Mouse (Mus musculus): ENCODE results near the gene 4933427I04Rik. TPM values are rescaled to one million over a fixed set of nuclear protein-coding genes. Genes with fewer than 3 reads are reported as not detected.

The 4933427I04Rik gene
- polyA plus RNA-seq, 1 experiment from 2014 or later = not detected

GRCm38 (mm10) chr4:123903432-123903831, 44.0 kb downstream of the 4933427I04Rik start:
- Histone ChIP-seq H3K27ac (0 out of 2 replicates have a peak overlapping the region, but pooled peaks have one; percentile 7), H3K27me3 (replicated peaks) (no peaks in the 10 kb centered on the region), H3K9me3 (no peaks in the 10 kb centered on the region), H3K9ac (no peak overlapping the region), H3K4me3 (replicated peaks) (no peak overlapping the region), H3K36me3 (no peaks in the 10 kb centered on the region), H3K4me1 (replicated peaks) (peaks cover 7% of the 10 kb centered on the region; the same call in 1 of the 2 replicates), H3K4me2 (replicated peaks) (no peak overlapping the region)
- WGBS = 76% methylated on average over 3 of the region's 3 CpGs
- no peak for ATAC-seq

- Histone ChIP-seq H3K27me3 (replicated peaks) (no peaks in the 10 kb centered on the region), H3K36me3 (no peaks in the 10 kb centered on the region), H3K9ac (peak within 1 kb of the TSS; percentile 74), H3K27ac (peak within 1 kb of the TSS; percentile 87), H3K4me1 (replicated peaks) (peaks cover 7% of the 10 kb centered on the region; the same call in 1 of the 2 replicates), H3K9me3 (no peaks in the 10 kb centered on the region), H3K4me2 (replicated peaks) (peak within 1 kb of the TSS; percentile 67), H3K4me3 (replicated peaks) (peak within 1 kb of the TSS; percentile 77)
- WGBS = 2% methylated on average over 46 of the region's 49 CpGs
- peak; percentile 100 for ATAC-seq
These were observed 45.0 kb downstream of the 4933427I04Rik start, which contains the start of gene Mycbp for GRCm38 (mm10) chr4:123904333-123905125. Gene Mycbp, plus strand, starts transcription at chr4:123904832.

GRCm38 (mm10) chr4:123905126-123905668, 45.7 kb downstream of the 4933427I04Rik start:
- peaks cover 7% of the 10 kb centered on the region; the same call in 1 of the 2 replicates for H3K4me1 ChIP-seq (replicated peaks)
- under 1% methylated on average over 43 of the region's 53 CpGs for WGBS
- peak overlapping the region; percentile 87 for H3K27ac ChIP-seq
- H3K9ac ChIP-seq = peak overlapping the region; percentile 74
- no peaks in the 10 kb centered on the region for H3K9me3 ChIP-seq
- peak overlapping the region; percentile 67 for H3K4me2 ChIP-seq (replicated peaks)
- H3K27me3 ChIP-seq (replicated peaks) = no peaks in the 10 kb centered on the region
- H3K4me3 ChIP-seq (replicated peaks) = peak overlapping the region; percentile 77
- H3K36me3 ChIP-seq = no peaks in the 10 kb centered on the region
- ATAC-seq = no peak

- ATAC-seq = no peak
- H3K4me1 ChIP-seq (replicated peaks) = peaks cover 7% of the 10 kb centered on the region
- no peak overlapping the region for H3K4me2 ChIP-seq (replicated peaks)
- WGBS = 81% methylated on average over 4 of the region's 4 CpGs
- peaks cover 7% of the 10 kb centered on the region for H3K36me3 ChIP-seq
- no peaks in the 10 kb centered on the region for H3K9me3 ChIP-seq
- H3K4me3 ChIP-seq (replicated peaks) = no peak overlapping the region
- H3K27me3 ChIP-seq (replicated peaks) = no peaks in the 10 kb centered on the region
- H3K9ac ChIP-seq = no peak overlapping the region
- no peak overlapping the region for H3K27ac ChIP-seq
These were observed 52.0 kb downstream of the 4933427I04Rik start for GRCm38 (mm10) chr4:123911503-123911902.

- Histone ChIP-seq H3K4me2 (replicated peaks) (no peak overlapping the region), H3K4me1 (replicated peaks) (peaks cover 7% of the 10 kb centered on the region), H3K27ac (no peak overlapping the region), H3K27me3 (replicated peaks) (no peaks in the 10 kb centered on the region), H3K4me3 (replicated peaks) (no peak overlapping the region), H3K9ac (no peak overlapping the region), H3K9me3 (no peaks in the 10 kb centered on the region), H3K36me3 (peaks cover 7% of the 10 kb centered on the region)
- 61% methylated on average over 2 of the region's 2 CpGs for WGBS
- ATAC-seq = no peak
These were observed 53.0 kb downstream of the 4933427I04Rik start for GRCm38 (mm10) chr4:123912431-123912830.

Other genes starting within 250 kb of the 4933427I04Rik start
- 28.0 and 28.9 TPM in 2 replicates for gene Macf1, start 175.3 kb upstream of the 4933427I04Rik start, polyA plus RNA-seq (2015; fragmentation: Nextera tagmentation; extraction: Ambion mirVana)
- 304 and 312 TPM in 2 replicates for gene Ndufs5, start 141.5 kb upstream of the 4933427I04Rik start, polyA plus RNA-seq (2015; fragmentation: Nextera tagmentation; extraction: Ambion mirVana)
- gene Akirin1, start 109.3 kb upstream of the 4933427I04Rik start, polyA plus RNA-seq (2015; fragmentation: Nextera tagmentation; extraction: Ambion mirVana) = 40.6 and 45.4 TPM in 2 replicates
- 2.9 TPM in 2 replicates for gene Rhbdl2, start 71.8 kb upstream of the 4933427I04Rik start, polyA plus RNA-seq (2015; fragmentation: Nextera tagmentation; extraction: Ambion mirVana)
- 101 and 110 TPM in 2 replicates for gene Mycbp, start 45.2 kb downstream of the 4933427I04Rik start, polyA plus RNA-seq (2015; fragmentation: Nextera tagmentation; extraction: Ambion mirVana)
- 56.3 and 57.4 TPM in 2 replicates for gene Rragc, start 57.8 kb downstream of the 4933427I04Rik start, polyA plus RNA-seq (2015; fragmentation: Nextera tagmentation; extraction: Ambion mirVana)
- gene 4930535I16Rik, start 58.3 kb downstream of the 4933427I04Rik start, polyA plus RNA-seq (2015; fragmentation: Nextera tagmentation; extraction: Ambion mirVana) = not detected in 2 replicates